Mouse (Mus musculus): Measurements from ENCODE around the gene Sfta2.

- TF ChIP-seq CTCF (IDR thresholded peaks at IDR 0.05; ENCODE audit: low read depth), result no peak
- TF ChIP-seq EP300 (IDR thresholded peaks at IDR 0.05; ENCODE audit: low read depth), result no peak
These were observed 91.0 kb downstream of the Sfta2 start for GRCm38 (mm10) chr17:35692368-35692767.

Data from liver, embryonic 14.5 days (tissue).